Mouse (Mus musculus) gastrocnemius, postnatal 10 days (tissue): ENCODE data around the gene Aebp2. TPM values are rescaled to one million over a fixed set of nuclear protein-coding genes. Genes with fewer than 3 reads are reported as not detected.
"Not testable (repeated sequence)": the region's sequence is repeated elsewhere in the genome, so short reads cannot be mapped to it uniquely, and the experiment has no call there.

Experiments used
- DNase-seq: peaks from one replicate; pipeline ENCODE4 v3.0.0; 2021; ENCODE audit warnings: mixed read lengths
- total RNA-seq, 2 experiments: library from RNA; stranded (reverse); gene quantifications; 2 replicates each; pipeline ENCODE4 v1.2.3; 2021

The Aebp2 gene
- total RNA-seq, 2 experiments from 2014 or later, result 38.6 to 45.2 TPM

- DNase-seq, result no peak
Observed at GRCm38 (mm10) chr6:140651923-140652322, 29.5 kb downstream of the Aebp2 start.

DNA sequence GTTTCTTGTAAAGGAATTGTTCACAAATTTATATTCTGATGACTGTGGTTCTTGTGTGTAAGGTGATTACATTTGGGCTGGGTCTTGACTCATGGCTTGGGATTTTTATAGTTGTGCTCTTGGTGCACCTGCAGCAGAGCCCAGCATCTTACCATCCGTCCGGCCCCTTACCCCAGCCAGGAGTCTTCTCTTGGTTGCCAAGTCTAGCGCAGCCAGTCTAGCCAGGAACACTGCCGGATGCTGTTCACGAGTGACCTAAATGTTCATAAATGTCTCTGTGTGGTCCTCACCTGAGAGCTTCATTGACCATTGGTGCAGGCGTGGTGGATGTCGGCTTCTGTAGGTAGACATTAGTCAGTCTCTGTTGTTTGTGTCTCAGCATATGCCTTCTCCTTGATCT is 33.0 kb downstream of the Aebp2 start:
- DNase-seq, result no peak

DNA sequence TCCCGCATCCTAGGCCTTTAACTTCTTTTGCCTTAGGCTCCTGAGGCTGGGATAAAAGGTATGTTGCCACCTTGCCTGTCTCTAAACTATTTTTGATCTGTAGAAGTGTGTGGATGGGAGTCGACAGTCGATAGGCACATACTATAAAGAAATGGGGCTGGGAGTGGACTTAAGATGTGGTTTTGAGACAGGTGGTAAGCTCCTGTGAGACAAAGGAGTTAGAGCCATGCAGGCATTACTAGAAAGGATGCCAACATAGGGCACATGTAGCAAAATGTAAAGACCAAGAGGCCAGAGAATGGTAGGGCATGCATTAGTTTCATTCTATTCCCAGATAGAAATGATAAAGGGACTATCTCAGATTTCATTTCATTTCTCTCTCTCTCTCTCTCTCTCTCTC is 34.5 kb downstream of the Aebp2 start:
- DNase-seq, result no peak

- no peak for DNase-seq
Observed at GRCm38 (mm10) chr6:140657920-140658522, 35.6 kb downstream of the Aebp2 start.

- DNase-seq, result no peak
Observed at GRCm38 (mm10) chr6:140661111-140661510, 38.6 kb downstream of the Aebp2 start.

DNA sequence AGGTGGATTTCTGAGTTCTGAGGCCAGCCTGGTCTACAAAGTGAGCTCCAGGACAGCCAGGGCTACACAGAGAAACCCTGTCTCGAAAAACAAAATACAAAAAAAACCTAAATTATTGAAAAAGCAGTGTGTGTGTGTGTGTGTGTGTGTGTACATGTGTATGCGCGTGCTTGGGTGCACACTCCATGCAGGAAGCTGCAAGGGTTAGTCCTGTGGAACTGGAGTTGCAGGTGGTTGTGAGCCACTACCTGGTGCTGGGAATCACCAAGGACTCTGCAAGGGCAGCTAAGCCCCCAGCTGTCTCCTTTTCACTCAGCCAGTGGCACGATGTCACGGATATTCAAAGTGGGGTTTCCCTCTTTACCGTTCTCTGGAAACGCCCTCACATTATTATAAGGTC is 39.3 kb downstream of the Aebp2 start:
- no peak for DNase-seq

DNA sequence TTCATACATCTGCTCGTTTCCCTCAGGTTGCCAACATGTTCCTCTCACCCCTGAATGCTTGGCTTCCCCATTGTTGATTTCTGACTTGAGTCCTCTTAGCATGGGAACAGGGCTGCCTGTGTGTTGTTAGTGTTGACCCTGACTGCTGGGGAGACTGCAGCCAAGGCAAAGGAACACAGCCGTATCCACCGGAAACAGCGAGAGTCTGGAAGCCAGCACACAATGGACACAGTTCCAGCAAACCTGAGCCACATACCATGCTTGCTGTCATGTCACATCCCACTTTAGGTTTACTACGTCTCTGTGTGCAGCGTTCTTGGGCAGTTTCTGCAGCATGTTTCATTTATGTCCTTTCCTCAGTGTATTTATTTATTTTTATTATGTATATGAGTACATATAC is 39.8 kb downstream of the Aebp2 start:
- DNase-seq, result no peak

DNA sequence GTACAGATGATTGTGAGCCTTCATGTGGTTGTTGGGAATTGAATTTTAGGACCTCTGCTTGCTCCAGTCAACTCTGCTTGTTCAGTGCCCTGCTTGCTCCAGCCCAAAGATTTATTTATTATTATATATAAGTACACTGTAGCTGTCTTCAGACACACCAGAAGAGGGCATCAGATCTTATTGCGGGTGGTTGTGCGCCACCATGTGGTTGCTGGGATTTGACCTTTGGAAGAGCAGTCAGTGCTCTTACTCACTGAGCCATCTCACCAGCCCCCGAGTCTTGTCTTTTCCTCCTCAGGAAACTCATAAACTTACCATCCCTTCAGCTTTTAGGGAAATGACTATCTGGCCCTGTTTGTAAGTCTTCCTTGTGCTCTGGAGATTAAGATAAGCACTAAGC is 40.2 kb downstream of the Aebp2 start:
- not testable (repeated sequence) for DNase-seq

- no peak for DNase-seq
Observed at GRCm38 (mm10) chr6:140664611-140665010, 42.1 kb downstream of the Aebp2 start.

DNA sequence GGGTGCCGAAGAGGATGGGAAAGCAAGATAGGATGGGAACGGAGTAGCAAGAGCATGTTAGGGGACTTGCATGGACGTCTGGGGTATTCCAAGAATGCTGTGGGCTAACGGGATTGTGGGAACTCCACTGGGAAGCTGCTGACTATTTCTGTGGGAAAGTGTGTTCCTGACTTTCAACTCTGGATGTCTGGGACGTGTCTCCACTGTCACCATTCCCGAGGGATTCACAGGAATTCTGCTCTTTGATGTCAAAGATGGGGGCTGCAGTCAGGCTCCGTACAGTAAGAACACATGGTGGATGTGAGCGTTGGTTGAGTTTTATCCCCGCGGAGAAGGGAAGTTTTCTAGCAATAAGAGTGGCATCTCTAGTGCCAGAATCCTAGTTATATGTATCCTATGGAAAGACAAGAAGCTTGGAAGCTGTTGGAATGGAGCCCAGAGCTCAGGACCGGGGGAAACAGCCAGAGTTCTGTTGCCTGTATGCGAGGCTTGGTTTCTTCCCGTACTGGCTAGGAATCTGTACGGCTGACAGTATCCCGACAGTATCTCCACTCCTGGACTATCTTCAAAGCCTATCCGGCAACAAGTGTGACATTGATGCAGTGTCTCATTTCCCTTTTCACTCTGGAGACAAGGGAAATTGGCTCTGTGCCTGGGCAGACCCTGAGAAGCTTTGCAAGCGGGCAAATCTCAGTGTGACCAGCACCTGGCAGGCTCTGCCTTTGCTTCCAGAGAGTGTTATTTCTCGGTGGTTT is 44.2 kb downstream of the Aebp2 start:
- no peak for DNase-seq

GRCm38 (mm10) chr6:140667289-140667906 is 44.9 kb downstream of the Aebp2 start:
- no peak for DNase-seq

DNA sequence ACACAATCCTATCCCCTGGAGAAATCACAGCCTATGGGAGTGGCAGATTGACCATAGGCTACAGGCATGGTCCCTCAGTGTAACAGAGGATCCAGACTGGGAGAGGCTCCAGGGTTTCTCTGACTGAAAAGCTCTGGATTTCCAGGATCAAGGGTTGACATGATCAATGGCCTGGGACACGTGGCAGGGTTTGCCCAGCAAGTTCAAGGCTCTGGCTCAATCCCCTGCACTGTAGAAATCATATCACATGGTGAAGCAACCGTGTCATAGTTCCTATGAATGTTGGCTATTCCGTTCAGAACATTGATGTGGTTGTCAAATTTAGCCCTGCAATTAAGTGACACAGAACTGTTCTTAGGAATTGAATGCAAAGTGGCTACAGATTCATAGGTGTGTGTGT is 52.0 kb downstream of the Aebp2 start:
- no peak for DNase-seq

GRCm38 (mm10) chr6:140676094-140676493 is 53.6 kb downstream of the Aebp2 start:
- no peak for DNase-seq

DNA sequence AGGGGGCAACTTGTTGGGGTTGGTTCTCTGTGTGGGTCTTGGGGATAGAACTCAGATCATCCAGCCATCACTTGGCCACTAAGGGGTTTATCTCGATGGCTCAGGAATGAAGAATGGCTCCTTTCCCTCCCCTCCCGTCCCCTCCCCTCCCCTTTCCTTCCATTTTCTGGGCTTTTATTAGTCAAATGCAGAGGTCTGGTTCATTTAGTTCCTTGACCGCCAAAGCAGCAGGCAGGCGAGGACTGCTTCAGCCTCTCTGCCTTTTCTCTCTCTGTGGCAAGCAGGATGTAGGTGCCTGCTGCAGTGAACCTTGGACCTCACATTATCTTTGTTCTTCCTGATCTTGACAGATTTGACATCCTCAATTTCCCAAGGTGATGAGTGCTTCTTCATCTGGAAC is 54.6 kb downstream of the Aebp2 start:
- no peak for DNase-seq

DNA sequence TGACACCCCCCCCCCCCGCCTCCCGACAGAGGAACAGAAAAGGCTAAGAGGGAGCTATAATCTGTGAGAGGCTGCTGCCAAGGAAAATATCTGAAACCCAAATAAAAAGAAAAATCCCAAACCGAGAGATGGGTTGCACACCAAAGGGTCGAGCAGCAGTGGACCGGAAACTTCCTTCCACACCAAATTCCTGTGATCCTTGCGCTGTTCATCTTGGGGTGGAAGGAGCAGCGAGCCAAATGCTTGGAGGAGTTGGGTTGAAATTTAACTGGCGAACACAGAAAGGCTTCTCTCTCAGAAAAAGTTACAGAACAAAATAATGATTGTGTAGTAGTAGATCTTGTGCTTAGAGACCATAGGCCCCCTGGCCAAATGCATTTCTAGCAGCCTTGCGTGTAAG is 55.5 kb downstream of the Aebp2 start:
- no peak for DNase-seq

DNA sequence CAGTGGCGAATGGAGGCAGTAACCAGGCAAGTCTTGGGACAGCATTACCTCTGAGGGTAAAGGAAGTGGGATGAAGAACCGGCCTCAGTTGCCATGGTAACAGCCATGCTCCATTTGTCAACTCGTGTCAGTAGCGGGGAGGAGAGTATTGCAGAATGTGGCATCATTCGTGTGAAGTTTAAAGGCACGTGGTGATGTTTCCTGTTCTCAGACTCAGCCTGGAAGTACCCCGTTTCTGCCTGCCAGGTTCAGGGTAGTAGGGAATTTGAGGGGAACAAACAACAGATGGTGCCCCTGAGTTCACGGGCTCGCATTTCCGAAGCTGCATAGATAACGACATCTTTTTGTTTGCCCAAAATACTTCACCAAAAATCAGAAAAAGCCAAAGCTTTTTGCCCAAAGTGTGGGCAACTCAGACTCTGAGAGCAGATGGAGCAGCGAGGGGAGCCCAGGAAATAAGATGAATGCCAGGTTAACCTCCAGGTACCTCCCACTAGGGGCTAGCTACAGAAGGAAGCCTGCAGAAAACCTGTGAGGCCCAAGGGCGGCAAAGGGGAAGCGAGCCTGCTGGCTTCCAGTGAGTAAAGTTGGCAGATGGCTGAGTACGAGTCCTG is 56.3 kb downstream of the Aebp2 start:
- no peak for DNase-seq

DNA sequence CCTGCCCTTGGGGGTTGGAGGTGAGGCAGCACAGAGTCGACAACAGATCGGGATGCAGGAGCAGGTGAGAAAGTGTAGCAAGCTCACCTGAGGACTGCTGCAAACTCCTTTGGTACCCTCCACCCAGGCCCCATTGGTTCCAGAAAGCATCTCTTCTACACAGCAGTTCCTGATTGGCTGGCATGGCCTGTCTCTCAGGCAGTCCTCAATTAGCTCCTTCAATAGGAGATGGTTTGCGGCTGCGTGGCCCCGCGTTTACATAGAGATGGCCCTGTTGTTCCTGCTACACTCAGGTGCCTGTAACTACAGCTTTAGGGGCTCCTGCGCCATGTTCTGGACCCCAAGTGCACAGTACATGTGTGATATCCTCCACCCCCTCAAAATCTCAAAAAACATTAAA is 58.2 kb downstream of the Aebp2 start:
- no peak for DNase-seq

GRCm38 (mm10) chr6:140682829-140683228 is 60.4 kb downstream of the Aebp2 start:
- no peak for DNase-seq

GRCm38 (mm10) chr6:140684403-140684802 is 61.9 kb downstream of the Aebp2 start:
- DNase-seq, result no peak

DNA sequence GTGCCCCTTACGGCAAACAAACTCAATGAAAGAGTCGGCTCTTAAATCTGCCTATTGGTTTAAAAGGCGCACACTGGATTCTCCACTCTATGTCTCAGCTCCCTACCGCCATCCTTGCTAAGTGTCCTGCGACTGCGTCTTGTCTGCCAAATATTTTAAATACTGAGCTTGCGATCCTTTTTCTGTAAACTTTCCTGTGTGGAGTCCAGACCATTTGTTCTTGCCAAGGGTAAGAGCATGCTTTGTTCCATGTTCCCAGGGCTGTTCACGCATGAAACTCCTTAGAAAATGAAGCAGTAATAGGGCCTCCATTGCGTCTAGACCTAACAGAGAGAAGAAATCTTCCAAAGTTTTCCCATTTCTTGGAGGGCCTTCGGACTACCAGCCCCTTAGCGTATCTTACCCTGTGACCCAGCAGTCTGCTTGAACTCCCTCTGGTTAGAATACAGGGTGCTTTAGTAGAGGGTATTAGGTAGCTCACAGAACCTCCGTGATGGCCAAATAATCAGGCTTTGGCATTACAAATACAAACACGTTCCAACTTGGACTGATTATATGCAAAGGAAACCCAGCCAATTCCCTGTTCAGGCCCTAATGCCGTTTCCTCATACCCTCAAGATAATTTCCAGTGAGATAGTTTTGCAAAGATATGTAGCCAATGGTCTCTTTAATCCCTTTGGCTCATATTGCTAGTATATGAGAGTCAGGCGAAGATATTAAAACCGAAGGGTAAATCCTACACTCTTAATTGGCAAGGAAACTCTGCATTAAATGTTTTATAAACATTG is 67.3 kb downstream of the Aebp2 start:
- no peak for DNase-seq

GRCm38 (mm10) chr6:140692160-140692559 is 69.7 kb downstream of the Aebp2 start:
- DNase-seq, result no peak

GRCm38 (mm10) chr6:140696192-140696879 is 73.9 kb downstream of the Aebp2 start:
- no peak for DNase-seq
